In the genomic region with DNA sequence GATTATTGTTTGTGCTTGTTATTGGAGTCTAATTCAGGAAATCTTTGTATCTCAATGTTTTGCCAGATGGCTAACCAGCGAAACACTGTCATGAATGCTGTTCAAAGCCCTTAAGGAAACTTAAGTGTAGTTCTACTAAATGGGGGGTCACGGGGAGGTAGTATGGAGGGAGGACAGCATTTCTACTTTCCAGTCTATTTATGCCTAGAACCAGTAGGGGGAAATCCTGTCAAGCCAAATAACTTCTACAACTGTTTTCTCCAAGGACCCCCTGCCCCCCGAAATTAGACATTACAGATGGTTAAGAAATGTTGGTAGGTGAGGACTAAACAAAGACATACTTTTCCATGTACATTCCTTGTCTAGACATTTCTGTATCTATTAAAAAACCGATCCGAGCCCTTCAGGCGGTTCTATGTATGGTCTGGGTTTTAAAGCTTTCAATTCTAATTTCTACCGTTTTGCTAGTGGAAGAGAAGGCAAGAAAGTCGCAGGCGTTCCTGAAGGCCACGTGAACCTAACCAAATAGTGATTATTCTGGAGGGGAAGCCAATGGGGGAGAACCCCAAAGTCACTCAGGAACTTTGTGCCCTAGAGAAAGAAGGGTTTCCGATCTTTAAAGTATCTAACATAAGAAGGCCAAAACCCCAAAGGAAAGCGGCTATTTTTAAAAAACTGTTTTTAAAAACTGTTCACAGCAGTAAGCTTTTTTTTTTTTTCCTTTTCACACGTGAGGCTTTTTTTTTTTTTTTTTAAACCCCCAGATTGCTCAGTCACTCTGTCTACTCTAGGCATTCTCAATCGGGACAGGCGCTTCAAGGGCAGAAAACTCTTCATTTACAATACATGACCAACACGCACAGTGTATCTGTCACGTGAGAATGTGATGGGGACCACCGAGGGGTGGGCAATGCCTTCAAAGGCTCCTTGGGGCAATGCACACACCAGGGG, we compare ENCODE assay signal across 8 mouse cellular contexts. TPM values are rescaled to one million over a fixed set of nuclear protein-coding genes. Genes with fewer than 3 reads are reported as not detected.
A peak's percentile ranks its signal among the peaks of the same experiment; 100 is the strongest.
DNase-seq lines count a peak whose midpoint lies in the region; ATAC-seq and TF ChIP-seq lines count a peak whose summit lies in the region.

No protein-coding gene starts in this region.

- peak overlapping the region; percentile 79 for H3K9ac ChIP-seq in heart, embryonic 11.5 days (ENCODE audit: low read depth, low read length)
- no peak overlapping the region for H3K9ac ChIP-seq in CH12.LX (ENCODE audit: insufficient read depth, low read depth)
- peak overlapping the region; percentile 81 for H3K9ac ChIP-seq in forebrain, embryonic 12.5 days
- H3K9ac ChIP-seq in liver, embryonic 15.5 days, result no peak overlapping the region

- no peak for TF ChIP-seq POLR2A in CH12.LX (IDR thresholded peaks at IDR 0.05; ENCODE audit: low read depth, low read length)

- H3K27me3 ChIP-seq in heart, embryonic 11.5 days (ENCODE audit: control insufficient read depth, insufficient read depth, low read length), result peaks cover 51% of the 10 kb centered on the region
- peaks cover 71% of the 10 kb centered on the region for H3K27me3 ChIP-seq in CH12.LX (replicated peaks)
- peaks cover 45% of the 10 kb centered on the region for H3K27me3 ChIP-seq in forebrain, embryonic 12.5 days
- H3K27me3 ChIP-seq in liver, embryonic 15.5 days, result peaks cover 89% of the 10 kb centered on the region

- no peak for DNase-seq in heart, adult 11 months
- peak; percentile 25 for DNase-seq in CH12.LX (ENCODE audit: extremely low read depth)
- DNase-seq in spleen, postnatal 4 days (ENCODE audit: low spot score in 2 of 2), result no peak
- no peak for DNase-seq in frontal cortex, postnatal 14 days (ENCODE audit: low spot score in 2 of 2)

- TF ChIP-seq RAD21 in CH12.LX (IDR thresholded peaks at IDR 0.05; ENCODE audit: low read depth, low read length), result peak; percentile 48

- dilution Hi-C loops in CH12.LX (cut with MboI; ENCODE audit: extremely low pct_ligation_motif_present, extremely low pct_unique_long_range_greater_than_20kb, low sequenced_read_pairs), result no loop called here

- no peaks in the 10 kb centered on the region for H3K79me2 ChIP-seq in CH12.LX (replicated peaks; ENCODE audit: control insufficient read depth, extremely low read depth, insufficient read depth, poor library complexity, severe bottlenecking)

- H3K4me2 ChIP-seq in heart, embryonic 11.5 days, result peak overlapping the region; percentile 92
- peak overlapping the region; percentile 94 for H3K4me2 ChIP-seq in CH12.LX (ENCODE audit: insufficient read depth, low read depth, poor library complexity, severe bottlenecking)
- H3K4me2 ChIP-seq in forebrain, embryonic 12.5 days, result peak overlapping the region; percentile 84
- peak overlapping the region; percentile 75 for H3K4me2 ChIP-seq in liver, embryonic 15.5 days

- TF ChIP-seq EP300 in CH12.LX (IDR thresholded peaks at IDR 0.05; ENCODE audit: low read length), result no peak

- no peaks in the 10 kb centered on the region for H3K36me3 ChIP-seq in heart, embryonic 11.5 days (ENCODE audit: control insufficient read depth, insufficient read depth, low read length)
- no peaks in the 10 kb centered on the region for H3K36me3 ChIP-seq in CH12.LX (replicated peaks in 1 of 2; ENCODE audit: control insufficient read depth in 1 of 2, insufficient read depth in 1 of 2, low read length in 1 of 2)
- H3K36me3 ChIP-seq in forebrain, embryonic 12.5 days (replicated peaks), result no peaks in the 10 kb centered on the region
- H3K36me3 ChIP-seq in liver, embryonic 15.5 days (replicated peaks), result no peaks in the 10 kb centered on the region

- no peaks in the 10 kb centered on the region for H3K9me3 ChIP-seq in heart, embryonic 11.5 days (replicated peaks; ENCODE audit: control insufficient read depth, low read length)
- H3K9me3 ChIP-seq in CH12.LX (replicated peaks; ENCODE audit: low read length), result no peaks in the 10 kb centered on the region
- H3K9me3 ChIP-seq in forebrain, embryonic 12.5 days, result no peaks in the 10 kb centered on the region
- H3K9me3 ChIP-seq in liver, embryonic 15.5 days (replicated peaks), result no peaks in the 10 kb centered on the region

- H3K4me3 ChIP-seq in heart, embryonic 11.5 days (ENCODE audit: low read depth, low read length), result peak overlapping the region; percentile 72
- peak overlapping the region in 2 of 3 experiments; percentile 55 to 61 for H3K4me3 ChIP-seq in CH12.LX (replicated peaks in 1 of 3; ENCODE audit: low read depth in 2 of 3, low read length in 2 of 3, poor library complexity in 1 of 3)
- peak overlapping the region; percentile 71 for H3K4me3 ChIP-seq in forebrain, embryonic 12.5 days (replicated peaks)
- peak overlapping the region; percentile 62 for H3K4me3 ChIP-seq in liver, embryonic 15.5 days (replicated peaks)

- WGBS in heart, embryonic 11.5 days (ENCODE audit: insufficient replicate concordance), result 19% methylated on average over 18 of the region's 18 CpGs
- 17% methylated on average over 18 of the region's 18 CpGs for WGBS in forebrain, embryonic 12.5 days
- 12% methylated on average over 18 of the region's 18 CpGs for WGBS in liver, embryonic 15.5 days (ENCODE audit: insufficient replicate concordance)

- in situ Hi-C loops in CH12.LX (cut with MboI; ENCODE audit: low pct_ligation_motif_present, low pct_unique_long_range_greater_than_20kb, low sequenced_read_pairs), result loop anchor here (5.0 kb wide), 1 partner anchor 66 kb away; no protein-coding TSS in a partner anchor

- ATAC-seq in heart, embryonic 11.5 days (replicated peaks; ENCODE audit: insufficient number of reproducible peaks, low FRiP score, low TSS enrichment), result no peak; the same call in 1 of the 2 replicates
- ATAC-seq in forebrain, embryonic 12.5 days (ENCODE audit: low FRiP score), result no peak
- no peak for ATAC-seq in liver, embryonic 15.5 days (ENCODE audit: insufficient read depth)
- ATAC-seq in monocyte, adult 5-6 weeks (replicated peaks; ENCODE audit: insufficient number of reproducible peaks, low FRiP score, low TSS enrichment, poor library complexity, severe bottlenecking), result no peak

- H3K4me1 ChIP-seq in heart, embryonic 11.5 days (ENCODE audit: control insufficient read depth, insufficient read depth, low read length), result peaks cover 5% of the 10 kb centered on the region
- peaks cover 6 to 35% of the 10 kb centered on the region in 2 experiments for H3K4me1 ChIP-seq in CH12.LX (ENCODE audit: control insufficient read depth in 1 of 2, insufficient read depth in 2 of 2)
- H3K4me1 ChIP-seq in forebrain, embryonic 12.5 days, result peaks cover 10% of the 10 kb centered on the region
- H3K4me1 ChIP-seq in liver, embryonic 15.5 days (replicated peaks), result peaks cover 7% of the 10 kb centered on the region; the same call in 1 of the 2 replicates

- H3K27ac ChIP-seq in heart, embryonic 11.5 days (ENCODE audit: low read depth, low read length), result no peak overlapping the region
- H3K27ac ChIP-seq in CH12.LX (ENCODE audit: insufficient read depth, low read depth), result no peak overlapping the region
- no peak overlapping the region for H3K27ac ChIP-seq in forebrain, embryonic 12.5 days
- no peak overlapping the region for H3K27ac ChIP-seq in liver, embryonic 15.5 days (replicated peaks)

- peak in 1 of 2 experiments; percentile 55; a peak in 2 of 4 replicates for TF ChIP-seq CTCF in CH12.LX (conservative IDR thresholded peaks at IDR 0.05 in 1 of 2, IDR thresholded peaks at IDR 0.05 in 1 of 2; ENCODE audit: low read depth in 2 of 2, low read length in 2 of 2)

TF ChIP-seq in CH12.LX, 34 proteins besides CTCF, POLR2A, EP300 and RAD21:
- no peak for TF ChIP-seq MAZ (IDR thresholded peaks at IDR 0.05; ENCODE audit: low read depth, low read length)
- TF ChIP-seq E2F4 (IDR thresholded peaks at IDR 0.05; ENCODE audit: insufficient replicate concordance, low read depth, low read length), result no peak
- 0 out of 2 replicates have a peak, but pooled peaks have one; percentile 12 for TF ChIP-seq SMC3 (IDR thresholded peaks at IDR 0.05; ENCODE audit: low read depth, low read length)
- peak; percentile 84 for TF ChIP-seq ZNF384 (IDR thresholded peaks at IDR 0.05; ENCODE audit: low read depth, low read length)
- TF ChIP-seq ETS1 (conservative IDR thresholded peaks at IDR 0.05; ENCODE audit: low read depth, low read length), result no peak
- TF ChIP-seq NELFE (IDR thresholded peaks at IDR 0.05; ENCODE audit: low read depth, low read length), result no peak
- TF ChIP-seq JUN (IDR thresholded peaks at IDR 0.05; ENCODE audit: insufficient read depth, low read depth, low read length), result no peak
- TF ChIP-seq BHLHE40 (IDR thresholded peaks at IDR 0.05; ENCODE audit: low read depth, low read length), result peak; percentile 92
- no peak for TF ChIP-seq IRF4 (IDR thresholded peaks at IDR 0.05; ENCODE audit: low read depth, low read length)
- no peak for TF ChIP-seq SIN3A (IDR thresholded peaks at IDR 0.05; ENCODE audit: low read length)
- TF ChIP-seq CHD1 (IDR thresholded peaks at IDR 0.05; ENCODE audit: low read depth, low read length), result no peak
- no peak for TF ChIP-seq USF1 (IDR thresholded peaks at IDR 0.05; ENCODE audit: low read depth, low read length)
- no peak for TF ChIP-seq POLR2AphosphoS2 (IDR thresholded peaks at IDR 0.05; ENCODE audit: low read depth, low read length)
- no peak for TF ChIP-seq PAX5 (IDR thresholded peaks at IDR 0.05; ENCODE audit: low read length)

RNA-seq across cellular contexts. Expression of a gene that starts 0.8 kb away (rescaled TPM):
- polyA plus RNA-seq in heart, embryonic 11.5 days (2014; fragmentation: Nextera tagmentation; extraction: Ambion mirVana), result 1.2 and 1.4 TPM in 2 replicates
- total RNA-seq in CH12.LX (2012; rRNA removed) (0.81 and 1.5 TPM in 2 replicates), CH12.LX (2014; rRNA removed) (1.2 and 1.6 TPM in 2 replicates)
- polyA plus RNA-seq in CH12.LX (2012; ENCODE audit: insufficient read length, low read depth), result 1.7 and 1.8 TPM in 2 replicates
- 0.87 and 2.2 TPM in 2 replicates for polyA plus RNA-seq in forebrain, embryonic 12.5 days (2016; fragmentation: Nextera tagmentation; extraction: Ambion mirVana)
- 1.7 and 2.1 TPM in 2 replicates for polyA plus RNA-seq in liver, embryonic 15.5 days (2015; fragmentation: Nextera tagmentation; extraction: Ambion mirVana)
- total RNA-seq in monocyte, adult 5-6 weeks (2017), result 1.4 to 4.7 TPM in 2 of 3 replicates, not detected in the other

RNA-seq across cellular contexts. Expression of a gene that starts 0.9 kb away (rescaled TPM):
- polyA plus RNA-seq in heart, embryonic 11.5 days (2014; fragmentation: Nextera tagmentation; extraction: Ambion mirVana), result 0.09 TPM in 1 of 2 replicates, not detected in the other
- total RNA-seq in CH12.LX (2012; rRNA removed), result not detected in 2 replicates
- total RNA-seq in CH12.LX (2014; rRNA removed), result not detected in 2 replicates
- not detected in 2 replicates for polyA plus RNA-seq in CH12.LX (2012; ENCODE audit: insufficient read length, low read depth)
- polyA plus RNA-seq in forebrain, embryonic 12.5 days (2016; fragmentation: Nextera tagmentation; extraction: Ambion mirVana), result 0.73 and 0.74 TPM in 2 replicates
- polyA plus RNA-seq in liver, embryonic 15.5 days (2015; fragmentation: Nextera tagmentation; extraction: Ambion mirVana), result not detected in 2 replicates
- total RNA-seq in monocyte, adult 5-6 weeks (2017), result not detected in 3 replicates

Comparison
In these comparisons a context has a peak if more than half of its experiments do, and no peak if none do; other contexts are left out.
1. H3K9ac ChIP-seq: peak in heart, embryonic 11.5 days (single experiment) and forebrain, embryonic 12.5 days (single experiment); none in CH12.LX (single experiment) and liver, embryonic 15.5 days (single experiment).
2. Peak in every context shown above with its lines, with median percentiles within 50 percentile points of each other: H3K4me2 ChIP-seq and H3K4me3 ChIP-seq.